Mouse (Mus musculus) MEL (cell line): ENCODE results near the gene Clrn2. TPM values are rescaled to one million over a fixed set of nuclear protein-coding genes. Genes with fewer than 3 reads are reported as not detected.

Source experiments
- DNase-seq: peaks from one replicate; pipeline ENCODE4 v3.0.0; 2011; ENCODE audit warnings: low read depth, low spot score
- H3K27ac ChIP-seq: 2 replicates; pipeline ENCODE4 v1.5.1; 2012; ENCODE audit warnings: low read depth, mild to moderate bottlenecking, control low read depth, low read length, moderate library complexity; ENCODE audit not compliant: control insufficient read depth
- H3K27me3 ChIP-seq, 2 experiments: fragments of 150-350 bp in 1 of 2; sonication (generic) in 1 of 2; 2 replicates each; pipeline ENCODE4 v1.6.1; 2012; ENCODE audit warnings: low read length in 2 of 2, mild to moderate bottlenecking in 2 of 2, improper control_type of control experiment in 1 of 2, moderate library complexity in 1 of 2; ENCODE audit not compliant: insufficient read depth in 2 of 2, control insufficient read depth in 1 of 2
- H3K36me3 ChIP-seq, 2 experiments: 2 replicates each; pipeline ENCODE4 v1.6.1; 2012 to 2014; ENCODE audit warnings: low read length in 2 of 2, improper control_type of control experiment in 1 of 2, inconsistent platforms in 1 of 2, mild to moderate bottlenecking in 1 of 2; ENCODE audit not compliant: insufficient read depth in 2 of 2, control insufficient read depth in 1 of 2
- H3K4me1 ChIP-seq, 2 experiments: fragments of 150-350 bp in 1 of 2; sonication (generic) in 1 of 2; 2 replicates each; pipeline ENCODE4 v1.6.1; 2012; ENCODE audit warnings: low read length in 2 of 2, improper control_type of control experiment in 1 of 2, mild to moderate bottlenecking in 1 of 2; ENCODE audit not compliant: insufficient read depth in 2 of 2, control insufficient read depth in 1 of 2
- H3K4me3 ChIP-seq, 2 experiments: fragments of 150-350 bp in 1 of 2; sonication (generic) in 1 of 2; 2 replicates each; pipeline ENCODE4 v1.5.1; 2012; ENCODE audit warnings: low read depth in 2 of 2, low read length in 2 of 2, mild to moderate bottlenecking in 2 of 2, moderate library complexity in 2 of 2, control low read depth in 1 of 2, improper control_type of control experiment in 1 of 2; ENCODE audit not compliant: control insufficient read depth in 1 of 2, insufficient read depth in 1 of 2
- H3K79me2 ChIP-seq: 2 replicates; pipeline ENCODE4 v1.6.1; 2012; ENCODE audit warnings: mild to moderate bottlenecking, low read length, moderate library complexity; ENCODE audit not compliant: control insufficient read depth, poor library complexity, insufficient read depth
- H3K9ac ChIP-seq: 2 replicates; pipeline ENCODE4 v1.6.1; 2012; ENCODE audit warnings: low read depth, mild to moderate bottlenecking, control low read depth, low read length, moderate library complexity; ENCODE audit not compliant: control insufficient read depth, poor library complexity, severe bottlenecking
- H3K9me3 ChIP-seq: fragments of 150-350 bp; sonication (generic); replicated peaks from 2 replicates; pipeline ENCODE4 v1.6.1; 2012; ENCODE audit warnings: mild to moderate bottlenecking, low read length, improper control_type of control experiment, moderate library complexity; ENCODE audit not compliant: insufficient read depth
- E2F4 ChIP-seq: IDR thresholded peaks from 2 replicates; pipeline ENCODE4 v1.6.1; 2011; ENCODE audit warnings: low read depth, low read length, improper control_type of control experiment, borderline replicate concordance
- ELF1 ChIP-seq: IDR thresholded peaks from 2 replicates; pipeline ENCODE4 v1.6.1; 2014; ENCODE audit warnings: low read depth, mild to moderate bottlenecking, inconsistent platforms, low read length, improper control_type of control experiment, moderate library complexity
- ETS1 ChIP-seq: IDR thresholded peaks from 2 replicates; pipeline ENCODE4 v1.6.1; 2012; ENCODE audit warnings: low read depth, mild to moderate bottlenecking, inconsistent platforms, low read length, improper control_type of control experiment, moderate library complexity
- GATA1 ChIP-seq: IDR thresholded peaks from 2 replicates; pipeline ENCODE4 v1.6.1; 2011; ENCODE audit warnings: low read depth, low read length, improper control_type of control experiment
- JUND ChIP-seq: IDR thresholded peaks from 2 replicates; pipeline ENCODE4 v1.6.1; 2011; ENCODE audit warnings: low read depth, mild to moderate bottlenecking, improper control_type of control experiment, low read length
- MYC ChIP-seq: IDR thresholded peaks from 2 replicates; pipeline ENCODE4 v1.6.1; 2011; ENCODE audit warnings: low read depth, mild to moderate bottlenecking, low read length, improper control_type of control experiment, moderate library complexity
- TAL1 ChIP-seq: IDR thresholded peaks from 2 replicates; pipeline ENCODE4 v1.6.1; 2012; ENCODE audit warnings: mild to moderate bottlenecking, inconsistent platforms, low read length, moderate library complexity, mixed read lengths
- UBTF ChIP-seq: IDR thresholded peaks from 2 replicates; pipeline ENCODE4 v1.6.1; 2012; ENCODE audit warnings: low read depth, mild to moderate bottlenecking, inconsistent platforms, low read length, improper control_type of control experiment, moderate library complexity, borderline replicate concordance; ENCODE audit not compliant: insufficient read depth
- USF1 ChIP-seq: IDR thresholded peaks from 2 replicates; pipeline ENCODE4 v1.6.1; 2014; ENCODE audit warnings: low read depth, mild to moderate bottlenecking, inconsistent platforms, low read length, improper control_type of control experiment, moderate library complexity
- polyA plus RNA-seq, 2 experiments: library from polyadenylated mRNA; stranded (reverse) in 1 of 2; unstranded in 1 of 2; fragments of >175 nt in 1 of 2; fragments of >200 nt in 1 of 2; gene quantifications; 2 replicates each; pipeline versions ENCODE4 v1.2.1 to v1.2.4; 2012; ENCODE audit warnings: low replicate concordance in 2 of 2, low read depth in 1 of 2; ENCODE audit not compliant: insufficient read length in 2 of 2, insufficient read depth in 1 of 2, missing spikeins in 1 of 2
- total RNA-seq: library from RNA; depleted of rRNA; stranded (reverse); fragments of 300-350 nt; gene quantifications from 2 replicates; pipeline ENCODE4 v1.2.3, GENCODE M21; 2012

Gene Clrn2
- total and polyA plus RNA-seq, 3 experiments = not detected

DNA sequence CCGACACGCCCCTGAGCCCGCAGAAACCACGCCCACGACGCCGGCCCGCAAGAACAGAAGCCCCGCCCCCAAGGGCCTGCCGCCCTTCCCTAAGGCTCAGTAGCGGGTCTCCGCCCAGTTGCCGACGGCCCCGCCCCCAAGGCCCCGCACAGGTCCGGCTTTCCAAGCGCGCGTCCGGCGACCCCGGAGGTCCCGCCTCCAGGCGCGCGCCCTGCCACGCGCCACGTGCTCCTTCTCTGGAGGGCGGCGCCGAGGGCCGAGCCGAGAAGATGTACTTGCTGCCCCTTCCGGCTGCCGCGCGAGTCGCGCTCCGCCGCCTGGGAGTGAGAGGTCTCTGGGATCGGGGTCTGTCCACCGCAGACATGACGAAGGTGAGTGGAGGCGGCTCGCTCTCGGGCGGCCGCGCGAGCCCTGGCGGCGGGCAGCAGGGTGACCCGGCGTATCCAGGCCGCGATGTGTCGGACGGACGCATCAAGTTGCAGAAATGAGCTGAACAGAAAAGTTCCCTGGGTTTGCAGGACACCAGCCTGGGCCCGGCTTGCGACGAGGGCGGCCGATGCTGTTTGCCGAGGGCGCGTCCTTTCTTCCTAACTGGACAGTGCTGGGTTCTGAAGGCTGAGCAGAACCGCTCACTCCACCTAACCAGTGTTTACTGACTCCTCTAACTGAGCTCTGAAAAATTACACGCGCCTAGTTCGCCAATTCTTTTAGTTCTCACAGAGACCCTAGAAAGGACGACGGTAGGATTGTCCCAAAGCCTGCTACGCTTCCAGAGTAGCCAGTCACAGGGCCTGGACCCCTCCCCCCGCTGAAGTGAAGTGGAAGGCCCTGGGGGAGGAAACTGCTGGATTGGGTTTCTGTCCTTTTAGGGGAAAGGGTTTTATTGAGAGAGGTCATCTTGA is 39.9 kb downstream of the Clrn2 start, which contains the start of gene Lap3 (continued):
- TF ChIP-seq UBTF = no peak

DNA sequence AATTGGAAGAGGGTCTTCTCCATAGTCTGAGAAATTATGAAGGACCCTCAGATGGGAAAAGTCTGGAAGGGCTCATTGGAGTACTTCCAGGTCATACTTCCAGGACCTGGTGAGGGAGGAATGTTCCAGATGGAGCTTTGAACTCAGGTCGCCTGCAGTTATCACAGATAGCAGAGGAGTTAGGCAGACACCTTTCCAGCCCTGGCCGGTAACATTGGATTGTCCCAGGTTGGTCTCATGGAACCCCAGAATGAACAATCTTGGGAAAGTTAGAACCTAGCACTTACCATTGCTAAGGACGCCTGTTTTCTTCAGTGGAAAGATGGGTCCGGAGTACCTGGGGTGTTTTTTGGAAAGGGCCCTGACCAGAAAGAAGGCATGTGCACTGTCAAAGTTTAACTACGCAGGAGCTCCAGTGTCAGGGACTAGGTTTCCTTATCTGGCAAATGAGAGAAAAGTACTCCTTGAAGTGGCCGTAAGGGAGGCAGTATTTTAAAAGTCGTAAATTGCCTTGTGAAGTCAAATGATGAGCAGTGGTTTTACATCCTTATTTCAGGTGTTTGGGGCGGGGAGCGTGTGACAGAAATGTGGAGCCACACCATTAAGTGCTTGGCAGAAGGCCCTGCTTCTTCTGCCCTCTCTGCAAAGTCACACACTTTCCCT is 40.7 kb downstream of the Clrn2 start:
- Histone ChIP-seq H3K79me2 (peaks cover 26% of the 10 kb centered on the region), H3K9me3 (no peaks in the 10 kb centered on the region), H3K4me3 (peak overlapping the region; percentile 77 to 88), H3K4me1 (peaks cover 7 to 20% of the 10 kb centered on the region in 2 experiments), H3K36me3 (peaks cover 4 to 29% of the 10 kb centered on the region in 2 experiments), H3K27ac (no peak overlapping the region; the same call in 1 of the 2 replicates)
- DNase-seq = peak; percentile 57
- TF ChIP-seq JUND (no peak), USF1 (no peak), TAL1 (no peak), ETS1 (no peak), MYC (0 out of 2 replicates have a peak, but pooled peaks have one; percentile 3), ELF1 (no peak)
- TF ChIP-seq, all 39 proteins: peak for 1
- Histone ChIP-seq H3K27me3 (peaks cover 2 to 3% of the 10 kb centered on the region in 2 experiments; a peak in 3 of 4 replicates), H3K9ac (peak overlapping the region; percentile 78)

DNA sequence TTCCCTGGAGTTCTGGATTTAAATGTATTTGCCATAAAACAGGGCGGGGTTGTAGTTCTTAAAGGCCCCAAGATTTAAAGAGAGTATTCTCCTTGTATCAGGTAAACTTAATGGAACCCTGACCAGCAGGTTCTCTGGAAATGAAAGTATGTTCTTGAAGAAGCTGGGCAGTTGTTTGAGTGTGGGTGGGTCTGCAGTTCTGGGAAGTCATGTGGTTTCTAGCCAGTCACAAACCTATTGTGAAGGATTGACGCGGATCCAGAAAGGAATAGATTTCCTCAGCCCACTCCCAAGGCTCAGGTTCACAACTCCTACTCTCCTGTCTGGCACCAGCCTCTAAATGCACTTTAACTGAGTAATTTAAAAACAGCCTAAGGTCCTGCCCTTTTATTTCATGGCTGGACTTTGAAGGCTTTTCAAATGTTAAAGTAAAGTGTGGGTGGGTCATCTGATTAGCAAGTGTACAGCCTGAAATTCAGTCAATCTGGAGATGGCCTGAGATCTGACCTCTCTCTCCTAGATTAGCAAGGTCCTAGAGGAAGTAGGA is 42.0 kb downstream of the Clrn2 start:
- no peak overlapping the region for H3K4me3 ChIP-seq
- peaks cover 0 to 2% of the 10 kb centered on the region in 2 experiments; a peak in 1 of 4 replicates for H3K27me3 ChIP-seq
- peaks cover 6 to 29% of the 10 kb centered on the region in 2 experiments for H3K36me3 ChIP-seq
- peaks cover 26% of the 10 kb centered on the region for H3K79me2 ChIP-seq
- H3K9me3 ChIP-seq = no peaks in the 10 kb centered on the region
- H3K27ac ChIP-seq = no peak overlapping the region
- no peak overlapping the region for H3K9ac ChIP-seq
- DNase-seq = no peak
- TF ChIP-seq E2F4 (no peak), GATA1 (0 out of 2 replicates have a peak, but pooled peaks have one; percentile 14)
- H3K4me1 ChIP-seq = peaks cover 7 to 20% of the 10 kb centered on the region in 2 experiments
